Mouse (Mus musculus): ENCODE measurements at regions not wholly inside any gene's neighbourhood (a gene's known extent, or its start where the extent isn't known, plus 50 kb on each side); places are given as distances from the start of the nearest gene placed in this dataset.

- TF ChIP-seq POLR2A (IDR thresholded peaks at IDR 0.05; ENCODE audit: low read depth, low read length) (no peak), CTCF (conservative IDR thresholded peaks at IDR 0.05; ENCODE audit: insufficient read depth, insufficient read length, low read depth, low read length) (no peak)
Measured at GRCm38 (mm10) chr9:51654645-51655044, 110.5 kb upstream of the Arhgap20 start.
